Mouse (Mus musculus) Muller cell, postnatal 12 days (primary cell): ENCODE results near the gene Daam1.
A peak's percentile ranks its signal among the peaks of the same experiment; 100 is the strongest.

ENCODE experiments used
- DNase-seq: peaks from one replicate; pipeline ENCODE4 v3.0.0-alpha.2; 2015; ENCODE audit errors: inconsistent ontology term

The Daam1 gene

GRCm38 (mm10) chr12:71830607-71831257, at the start of gene Daam1:
TSS of gene Daam1 (plus strand) at chr12:71831078.
- peak; percentile 96 for DNase-seq

GRCm38 (mm10) chr12:71781220-71781619, 49.7 kb upstream of the Daam1 start:
- no peak for DNase-seq

GRCm38 (mm10) chr12:71783970-71784369, 46.9 kb upstream of the Daam1 start:
- no peak for DNase-seq

- peak; percentile 27 for DNase-seq
These were observed 46.1 kb upstream of the Daam1 start for GRCm38 (mm10) chr12:71784666-71785255.

GRCm38 (mm10) chr12:71786521-71786920, 44.4 kb upstream of the Daam1 start:
- no peak for DNase-seq

GRCm38 (mm10) chr12:71788791-71789190, 42.1 kb upstream of the Daam1 start:
- DNase-seq, result no peak

GRCm38 (mm10) chr12:71790581-71790980, 40.3 kb upstream of the Daam1 start:
- no peak for DNase-seq

- no peak for DNase-seq
These were observed 37.8 kb upstream of the Daam1 start for GRCm38 (mm10) chr12:71793114-71793513.

GRCm38 (mm10) chr12:71795626-71796025, 35.3 kb upstream of the Daam1 start:
- DNase-seq, result no peak

- DNase-seq, result no peak
These were observed 34.4 kb upstream of the Daam1 start for GRCm38 (mm10) chr12:71796517-71796916.

GRCm38 (mm10) chr12:71807306-71807705, 23.6 kb upstream of the Daam1 start:
- DNase-seq, result no peak

GRCm38 (mm10) chr12:71808631-71809030, 22.2 kb upstream of the Daam1 start:
- no peak for DNase-seq

- DNase-seq, result no peak
These were observed 21.3 kb upstream of the Daam1 start for GRCm38 (mm10) chr12:71809550-71809949.

GRCm38 (mm10) chr12:71812567-71812966, 18.3 kb upstream of the Daam1 start:
- DNase-seq, result no peak

GRCm38 (mm10) chr12:71813251-71813650, 17.6 kb upstream of the Daam1 start:
- no peak for DNase-seq

GRCm38 (mm10) chr12:71813761-71814160, 17.1 kb upstream of the Daam1 start:
- DNase-seq, result peak; percentile 13

- peak; percentile 71 for DNase-seq
These were observed 10.8 kb upstream of the Daam1 start for GRCm38 (mm10) chr12:71820094-71820493.

- no peak for DNase-seq
These were observed 9.6 kb upstream of the Daam1 start for GRCm38 (mm10) chr12:71821272-71821671.

GRCm38 (mm10) chr12:71821743-71822142, 9.1 kb upstream of the Daam1 start:
- no peak for DNase-seq

- no peak for DNase-seq
These were observed 6.0 kb upstream of the Daam1 start for GRCm38 (mm10) chr12:71824927-71825326.

GRCm38 (mm10) chr12:71830139-71830538, 739 bp upstream of the Daam1 start:
- peak; percentile 34 for DNase-seq

GRCm38 (mm10) chr12:71831258-71832087, 595 bp downstream of the Daam1 start:
- DNase-seq, result peak; percentile 63

GRCm38 (mm10) chr12:71832225-71832624, 1.3 kb downstream of the Daam1 start:
- peak; percentile 74 for DNase-seq
